Mouse (Mus musculus): ENCODE measurements around the gene Pck1. TPM values are rescaled to one million over a fixed set of nuclear protein-coding genes. Genes with fewer than 3 reads are reported as not detected.

Pck1 gene
- polyA plus RNA-seq, 1 experiment from 2014 or later = 3.0 TPM

DNA sequence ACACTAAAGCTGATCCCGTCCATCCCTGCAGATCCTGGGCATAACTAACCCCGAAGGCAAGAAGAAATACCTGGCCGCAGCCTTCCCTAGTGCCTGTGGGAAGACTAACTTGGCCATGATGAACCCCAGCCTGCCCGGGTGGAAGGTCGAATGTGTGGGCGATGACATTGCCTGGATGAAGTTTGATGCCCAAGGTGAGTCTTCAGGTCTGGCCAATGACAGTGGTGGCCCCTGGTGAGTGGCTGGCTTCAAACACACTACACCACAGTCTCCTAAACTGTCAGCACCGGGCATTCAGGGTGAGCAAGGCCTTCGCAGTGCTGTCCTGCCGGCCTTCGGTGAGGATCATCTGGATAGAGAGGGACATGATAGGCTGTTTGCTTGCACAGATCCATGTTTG lies 3.1 kb downstream of the Pck1 start:
- Histone ChIP-seq H3K27ac (ENCODE audit: low read depth, low read length) (no peak overlapping the region), H3K4me2 (replicated peaks; ENCODE audit: low read depth, low read length) (no peak overlapping the region), H3K9me3 (ENCODE audit: control insufficient read depth, low read length) (no peaks in the 10 kb centered on the region), H3K4me1 (ENCODE audit: control insufficient read depth, insufficient read depth, low read length) (peaks cover 24% of the 10 kb centered on the region), H3K4me3 (ENCODE audit: low read length) (no peak overlapping the region), H3K9ac (ENCODE audit: low read depth, low read length) (no peak overlapping the region), H3K36me3 (ENCODE audit: control insufficient read depth, insufficient read depth, low read length) (no peaks in the 10 kb centered on the region), H3K27me3 (ENCODE audit: control insufficient read depth, insufficient read depth, low read length) (no peaks in the 10 kb centered on the region)
- no peak for ATAC-seq (ENCODE audit: low FRiP score, low TSS enrichment)
- 95% methylated on average over 10 of the region's 10 CpGs for WGBS

- H3K4me1 ChIP-seq (ENCODE audit: control insufficient read depth, insufficient read depth, low read length) = peaks cover 22% of the 10 kb centered on the region
- H3K4me3 ChIP-seq (ENCODE audit: low read length) = no peak overlapping the region
- no peaks in the 10 kb centered on the region for H3K36me3 ChIP-seq (ENCODE audit: control insufficient read depth, insufficient read depth, low read length)
- H3K27ac ChIP-seq (ENCODE audit: low read depth, low read length) = no peak overlapping the region
- no peak overlapping the region for H3K9ac ChIP-seq (ENCODE audit: low read depth, low read length)
- no peaks in the 10 kb centered on the region for H3K9me3 ChIP-seq (ENCODE audit: control insufficient read depth, low read length)
- H3K27me3 ChIP-seq (ENCODE audit: control insufficient read depth, insufficient read depth, low read length) = no peaks in the 10 kb centered on the region
- 87% methylated on average over 13 of the region's 13 CpGs for WGBS
- H3K4me2 ChIP-seq (replicated peaks; ENCODE audit: low read depth, low read length) = no peak overlapping the region
- no peak for ATAC-seq (ENCODE audit: low FRiP score, low TSS enrichment)
These were observed 4.1 kb downstream of the Pck1 start for GRCm38 (mm10) chr2:173156923-173157322.

DNA sequence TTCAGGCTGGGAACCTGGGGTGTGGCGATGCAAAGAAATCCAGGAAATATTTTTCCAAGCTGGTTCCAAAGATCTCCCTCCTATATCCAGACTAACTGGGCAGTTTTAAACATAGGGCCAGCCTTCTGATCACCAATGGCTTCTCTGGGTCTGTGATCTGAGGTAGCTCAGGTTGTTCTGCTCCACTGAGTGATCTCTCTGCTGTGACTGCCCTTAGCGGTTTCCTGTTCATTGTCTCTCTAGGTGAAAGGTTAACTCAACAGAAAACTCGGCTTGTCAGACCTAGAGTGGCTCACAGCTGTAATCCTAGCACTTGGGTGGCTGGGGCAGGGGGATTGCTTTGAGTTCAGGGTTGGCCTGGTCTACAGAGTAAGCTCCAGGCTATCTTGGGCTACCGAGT lies 4.5 kb downstream of the Pck1 start:
- Histone ChIP-seq H3K4me2 (replicated peaks; ENCODE audit: low read depth, low read length) (no peak overlapping the region), H3K36me3 (ENCODE audit: control insufficient read depth, insufficient read depth, low read length) (no peaks in the 10 kb centered on the region), H3K27me3 (ENCODE audit: control insufficient read depth, insufficient read depth, low read length) (no peaks in the 10 kb centered on the region), H3K4me1 (ENCODE audit: control insufficient read depth, insufficient read depth, low read length) (peaks cover 20% of the 10 kb centered on the region), H3K27ac (ENCODE audit: low read depth, low read length) (no peak overlapping the region), H3K9ac (ENCODE audit: low read depth, low read length) (no peak overlapping the region), H3K4me3 (ENCODE audit: low read length) (no peak overlapping the region), H3K9me3 (ENCODE audit: control insufficient read depth, low read length) (no peaks in the 10 kb centered on the region)
- ATAC-seq (ENCODE audit: low FRiP score, low TSS enrichment) = 0 out of 2 replicates have a peak, but pooled peaks have one; percentile 28
- WGBS = 41% methylated on average over 4 of the region's 4 CpGs

- no peaks in the 10 kb centered on the region for H3K36me3 ChIP-seq (ENCODE audit: control insufficient read depth, insufficient read depth, low read length)
- H3K4me1 ChIP-seq (ENCODE audit: control insufficient read depth, insufficient read depth, low read length) = peaks cover 19% of the 10 kb centered on the region
- WGBS = 87% methylated on average over 4 of the region's 4 CpGs
- H3K9ac ChIP-seq (ENCODE audit: low read depth, low read length) = no peak overlapping the region
- no peak overlapping the region for H3K4me3 ChIP-seq (ENCODE audit: low read length)
- no peak for ATAC-seq (ENCODE audit: low FRiP score, low TSS enrichment)
- H3K9me3 ChIP-seq (ENCODE audit: control insufficient read depth, low read length) = no peaks in the 10 kb centered on the region
- H3K27me3 ChIP-seq (ENCODE audit: control insufficient read depth, insufficient read depth, low read length) = no peaks in the 10 kb centered on the region
- no peak overlapping the region for H3K27ac ChIP-seq (ENCODE audit: low read depth, low read length)
- no peak overlapping the region for H3K4me2 ChIP-seq (replicated peaks; ENCODE audit: low read depth, low read length)
These were observed 5.0 kb downstream of the Pck1 start for GRCm38 (mm10) chr2:173157871-173158270.

DNA sequence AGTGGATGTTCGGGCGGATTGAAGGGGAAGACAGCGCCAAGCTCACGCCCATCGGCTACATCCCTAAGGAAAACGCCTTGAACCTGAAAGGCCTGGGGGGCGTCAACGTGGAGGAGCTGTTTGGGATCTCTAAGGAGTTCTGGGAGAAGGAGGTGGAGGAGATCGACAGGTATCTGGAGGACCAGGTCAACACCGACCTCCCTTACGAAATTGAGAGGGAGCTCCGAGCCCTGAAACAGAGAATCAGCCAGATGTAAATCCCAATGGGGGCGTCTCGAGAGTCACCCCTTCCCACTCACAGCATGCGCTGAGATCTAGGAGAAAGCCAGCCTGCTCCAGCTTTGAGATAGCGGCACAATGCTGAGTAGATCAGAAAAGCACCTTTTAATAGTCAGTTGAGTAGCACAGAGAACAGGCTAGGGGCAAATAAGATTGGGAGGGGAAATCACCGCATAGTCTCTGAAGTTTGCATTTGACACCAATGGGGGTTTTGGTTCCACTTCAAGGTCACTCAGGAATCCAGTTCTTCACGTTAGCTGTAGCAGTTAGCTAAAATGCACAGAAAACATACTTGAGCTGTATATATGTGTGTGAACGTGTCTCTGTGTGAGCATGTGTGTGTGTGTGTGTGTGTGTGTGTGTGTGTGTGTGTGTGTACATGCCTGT lies 5.7 kb downstream of the Pck1 start:
- no peak for ATAC-seq (ENCODE audit: low FRiP score, low TSS enrichment)
- Histone ChIP-seq H3K27me3 (ENCODE audit: control insufficient read depth, insufficient read depth, low read length) (no peaks in the 10 kb centered on the region), H3K9me3 (ENCODE audit: control insufficient read depth, low read length) (no peaks in the 10 kb centered on the region), H3K27ac (ENCODE audit: low read depth, low read length) (no peak overlapping the region), H3K36me3 (ENCODE audit: control insufficient read depth, insufficient read depth, low read length) (no peaks in the 10 kb centered on the region), H3K9ac (ENCODE audit: low read depth, low read length) (no peak overlapping the region), H3K4me3 (ENCODE audit: low read length) (no peak overlapping the region), H3K4me1 (ENCODE audit: control insufficient read depth, insufficient read depth, low read length) (peaks cover 15% of the 10 kb centered on the region), H3K4me2 (replicated peaks; ENCODE audit: low read depth, low read length) (no peak overlapping the region)
- WGBS = 84% methylated on average over 19 of the region's 19 CpGs

DNA sequence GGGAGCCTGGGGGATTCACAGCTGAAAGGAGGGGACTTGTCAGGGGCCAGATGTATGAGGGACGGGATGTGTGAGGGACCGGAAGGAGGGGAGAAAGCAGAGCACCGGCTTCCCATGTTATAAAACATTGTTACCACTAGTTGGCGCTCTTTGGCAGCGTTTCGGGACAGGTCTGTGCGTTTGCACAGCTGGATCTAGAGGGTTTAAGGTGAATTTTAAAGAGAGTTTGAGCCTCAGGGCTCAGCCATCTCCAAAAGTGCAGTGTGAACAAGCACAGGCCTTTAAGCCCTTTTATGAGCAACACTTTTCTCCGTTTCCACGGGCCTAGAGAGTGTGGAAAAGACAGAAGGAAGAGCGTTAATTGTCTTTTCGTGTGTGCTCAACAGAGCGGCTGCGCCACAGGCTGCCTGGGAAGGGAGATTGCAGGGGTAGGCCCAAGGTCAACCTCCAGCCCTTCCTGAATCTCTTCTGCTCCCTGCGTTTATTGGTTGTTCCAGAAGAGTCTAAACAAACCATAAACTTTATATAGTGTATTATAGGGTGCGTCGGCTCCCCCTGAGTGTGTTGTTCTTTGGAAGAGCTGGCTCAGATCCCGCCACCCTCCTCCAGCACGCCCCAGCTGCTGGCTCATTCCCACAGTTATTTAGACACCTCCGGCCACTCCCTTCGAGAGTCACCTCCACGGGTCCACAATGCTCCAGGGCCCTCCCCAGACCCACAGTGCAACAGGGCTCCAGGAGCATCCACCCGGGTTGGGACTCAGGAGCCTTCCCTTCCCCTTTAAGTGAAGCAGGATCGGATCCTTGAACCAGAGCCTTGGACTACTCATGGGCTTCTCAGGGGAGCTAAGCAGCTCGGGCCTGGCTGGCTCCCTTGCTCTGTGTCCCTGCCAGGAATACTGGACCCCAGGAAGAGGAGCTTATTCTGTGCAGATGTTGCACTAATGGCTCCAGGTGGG lies 6.8 kb downstream of the Pck1 start:
- Histone ChIP-seq H3K4me2 (replicated peaks; ENCODE audit: low read depth, low read length) (peak overlapping the region; percentile 6; the same call in 1 of the 2 replicates), H3K4me3 (ENCODE audit: low read length) (no peak overlapping the region), H3K27ac (ENCODE audit: low read depth, low read length) (peak overlapping the region; percentile 30; the same call in 1 of the 2 replicates), H3K36me3 (ENCODE audit: control insufficient read depth, insufficient read depth, low read length) (no peaks in the 10 kb centered on the region), H3K27me3 (ENCODE audit: control insufficient read depth, insufficient read depth, low read length) (0 out of 2 replicates have a peak, but pooled peaks cover under 1% of the 10 kb centered on the region), H3K9ac (ENCODE audit: low read depth, low read length) (no peak overlapping the region), H3K9me3 (ENCODE audit: control insufficient read depth, low read length) (no peaks in the 10 kb centered on the region), H3K4me1 (ENCODE audit: control insufficient read depth, insufficient read depth, low read length) (peaks cover 15% of the 10 kb centered on the region)
- ATAC-seq (ENCODE audit: low FRiP score, low TSS enrichment) = peak; percentile 74
- 25% methylated on average over 24 of the region's 24 CpGs for WGBS

- no peaks in the 10 kb centered on the region for H3K36me3 ChIP-seq (ENCODE audit: control insufficient read depth, insufficient read depth, low read length)
- peaks cover 5% of the 10 kb centered on the region; the same call in 1 of the 2 replicates for H3K4me1 ChIP-seq (ENCODE audit: control insufficient read depth, insufficient read depth, low read length)
- H3K9me3 ChIP-seq (ENCODE audit: control insufficient read depth, low read length) = no peaks in the 10 kb centered on the region
- H3K4me2 ChIP-seq (replicated peaks; ENCODE audit: low read depth, low read length) = no peak overlapping the region
- no peak for ATAC-seq (ENCODE audit: low FRiP score, low TSS enrichment)
- H3K9ac ChIP-seq (ENCODE audit: low read depth, low read length) = no peak overlapping the region
- H3K27ac ChIP-seq (ENCODE audit: low read depth, low read length) = no peak overlapping the region
- peaks cover 18% of the 10 kb centered on the region for H3K27me3 ChIP-seq (ENCODE audit: control insufficient read depth, insufficient read depth, low read length)
- H3K4me3 ChIP-seq (ENCODE audit: low read length) = no peak overlapping the region
- 67% methylated on average over 8 of the region's 8 CpGs for WGBS
These were observed 10.5 kb downstream of the Pck1 start for GRCm38 (mm10) chr2:173163380-173163779.

DNA sequence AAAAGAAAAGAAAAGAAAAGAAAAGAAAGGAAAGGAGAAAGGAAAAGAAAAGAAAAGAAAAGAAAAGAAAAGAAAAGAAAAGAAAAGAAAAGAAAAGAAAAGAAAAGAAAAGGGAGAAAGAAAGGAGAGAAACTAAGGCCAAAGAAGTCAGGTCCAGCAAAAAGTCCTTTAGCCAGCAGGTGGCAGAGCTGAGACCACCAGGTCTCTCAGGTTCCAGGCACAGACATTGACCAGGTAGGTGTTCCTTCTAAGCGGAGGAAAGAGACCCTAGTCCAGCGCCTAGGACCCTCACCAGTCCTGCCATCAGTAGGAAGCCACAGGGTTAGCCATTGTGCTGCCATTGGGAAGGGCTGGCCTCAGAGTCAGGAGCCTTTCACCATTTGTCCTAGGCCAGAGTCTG lies 11.5 kb downstream of the Pck1 start:
- no peak for ATAC-seq (ENCODE audit: low FRiP score, low TSS enrichment)
- H3K9me3 ChIP-seq (ENCODE audit: control insufficient read depth, low read length) = no peaks in the 10 kb centered on the region
- no peak overlapping the region for H3K27ac ChIP-seq (ENCODE audit: low read depth, low read length)
- H3K4me1 ChIP-seq (ENCODE audit: control insufficient read depth, insufficient read depth, low read length) = peaks cover 4% of the 10 kb centered on the region; the same call in 1 of the 2 replicates
- H3K27me3 ChIP-seq (ENCODE audit: control insufficient read depth, insufficient read depth, low read length) = peaks cover 27% of the 10 kb centered on the region
- no peak overlapping the region for H3K4me2 ChIP-seq (replicated peaks; ENCODE audit: low read depth, low read length)
- H3K9ac ChIP-seq (ENCODE audit: low read depth, low read length) = no peak overlapping the region
- WGBS = 58% methylated on average over 2 of the region's 2 CpGs
- no peak overlapping the region for H3K4me3 ChIP-seq (ENCODE audit: low read length)
- H3K36me3 ChIP-seq (ENCODE audit: control insufficient read depth, insufficient read depth, low read length) = no peaks in the 10 kb centered on the region

- WGBS = 87% methylated on average over 10 of the region's 10 CpGs
- ATAC-seq (ENCODE audit: low FRiP score, low TSS enrichment) = no peak
- H3K27me3 ChIP-seq (ENCODE audit: control insufficient read depth, insufficient read depth, low read length) = peaks cover 33% of the 10 kb centered on the region
- peaks cover 4% of the 10 kb centered on the region; the same call in 1 of the 2 replicates for H3K4me1 ChIP-seq (ENCODE audit: control insufficient read depth, insufficient read depth, low read length)
- no peak overlapping the region for H3K4me2 ChIP-seq (replicated peaks; ENCODE audit: low read depth, low read length)
- no peak overlapping the region for H3K27ac ChIP-seq (ENCODE audit: low read depth, low read length)
- no peak overlapping the region for H3K4me3 ChIP-seq (ENCODE audit: low read length)
- no peak overlapping the region for H3K9ac ChIP-seq (ENCODE audit: low read depth, low read length)
- no peaks in the 10 kb centered on the region for H3K36me3 ChIP-seq (ENCODE audit: control insufficient read depth, insufficient read depth, low read length)
- H3K9me3 ChIP-seq (ENCODE audit: control insufficient read depth, low read length) = no peaks in the 10 kb centered on the region
These were observed 12.1 kb downstream of the Pck1 start for GRCm38 (mm10) chr2:173164946-173165345.

Measured in kidney, embryonic 14.5 days (tissue).